Mouse (Mus musculus): ENCODE measurements at regions not wholly inside any gene's neighbourhood (a gene's known extent, or its start where the extent isn't known, plus 50 kb on each side); places are given as distances from the start of the nearest gene placed in this dataset.

- DNase-seq (ENCODE audit: extremely low spot score): no peak
These were observed 196.1 kb upstream of the Ppargc1a start for GRCm38 (mm10) chr5:51763599-51763998.

DNA sequence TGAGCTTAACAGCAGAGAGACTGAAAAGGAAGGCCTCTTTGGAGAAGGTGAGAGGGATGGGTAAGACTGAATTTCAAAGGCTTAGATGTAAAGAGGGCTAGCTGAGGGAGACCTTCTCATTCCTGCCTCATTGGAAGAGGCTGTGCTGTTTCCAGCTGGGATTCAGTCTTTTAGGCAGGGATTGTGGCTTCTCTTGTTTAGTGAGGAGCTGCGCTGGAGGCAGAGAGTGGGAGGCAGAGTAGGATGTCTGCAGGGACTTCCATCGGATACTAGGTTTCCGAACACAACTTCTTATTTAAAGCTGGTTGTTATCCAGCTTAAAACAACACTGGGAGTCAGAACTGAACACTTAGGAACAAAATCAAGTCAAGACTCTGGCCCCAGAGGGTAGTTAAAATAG, 194.8 kb upstream of the Ppargc1a start:
- no peak for DNase-seq (ENCODE audit: extremely low spot score)

DNA sequence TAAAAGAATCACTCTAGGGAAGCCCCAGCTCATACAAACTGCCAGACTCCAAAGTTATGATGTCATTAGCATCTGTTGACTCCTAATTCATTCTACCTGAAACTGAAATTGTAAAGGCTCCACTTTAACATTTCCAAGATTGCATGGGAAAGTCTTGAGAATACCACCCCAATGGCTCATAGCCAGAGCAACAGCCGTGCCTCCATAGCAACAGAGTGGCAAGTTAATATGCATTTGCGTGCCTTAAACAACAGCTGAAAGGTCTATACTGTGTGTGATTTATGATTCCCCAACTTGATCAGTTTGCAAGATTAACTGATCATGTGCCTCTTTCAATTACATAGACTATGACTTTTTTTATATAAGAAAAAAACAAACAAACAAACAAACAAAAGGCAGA, 190.8 kb upstream of the Ppargc1a start:
- no peak for DNase-seq (ENCODE audit: extremely low spot score)

GRCm38 (mm10) chr5:51757864-51758263, 190.3 kb upstream of the Ppargc1a start:
- DNase-seq (ENCODE audit: extremely low spot score): no peak

- DNase-seq (ENCODE audit: extremely low spot score): no peak
These were observed 184.5 kb upstream of the Ppargc1a start for GRCm38 (mm10) chr5:51752024-51752423.

- no peak for DNase-seq (ENCODE audit: extremely low spot score)
These were observed 182.9 kb upstream of the Ppargc1a start for GRCm38 (mm10) chr5:51750456-51750855.

DNA sequence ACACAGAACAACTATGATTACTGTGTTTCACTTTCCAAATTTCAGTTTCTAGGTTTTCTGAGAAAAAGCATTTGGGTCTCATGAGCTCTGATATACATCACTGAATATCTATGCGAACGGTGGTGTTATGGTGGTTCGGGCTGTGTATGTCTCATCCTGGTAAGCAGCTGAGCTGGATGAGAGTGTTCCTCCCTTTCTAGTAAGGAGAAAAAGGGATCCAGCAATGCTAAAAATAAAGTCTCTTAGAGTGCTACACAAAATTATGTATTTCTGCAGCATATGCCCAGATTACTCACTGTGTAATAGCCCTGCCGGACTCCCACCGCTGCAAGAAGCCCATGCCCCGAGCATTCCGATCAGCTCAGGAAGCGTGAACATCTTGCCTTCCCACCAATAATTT, 173.4 kb upstream of the Ppargc1a start:
- DNase-seq (ENCODE audit: extremely low spot score): no peak

GRCm38 (mm10) chr5:51730241-51730640, 162.7 kb upstream of the Ppargc1a start:
- DNase-seq (ENCODE audit: extremely low spot score): no peak

GRCm38 (mm10) chr5:51729771-51730170, 162.2 kb upstream of the Ppargc1a start:
- DNase-seq (ENCODE audit: extremely low spot score): no peak

GRCm38 (mm10) chr5:51726762-51727161, 159.2 kb upstream of the Ppargc1a start:
- no peak for DNase-seq (ENCODE audit: extremely low spot score)

- no peak for DNase-seq (ENCODE audit: extremely low spot score)
These were observed 151.4 kb upstream of the Ppargc1a start for GRCm38 (mm10) chr5:51718911-51719310.

- no peak for DNase-seq (ENCODE audit: extremely low spot score)
These were observed 150.9 kb upstream of the Ppargc1a start for GRCm38 (mm10) chr5:51718451-51718850.

- no peak for DNase-seq (ENCODE audit: extremely low spot score)
These were observed 144.5 kb upstream of the Ppargc1a start for GRCm38 (mm10) chr5:51711860-51712560.

GRCm38 (mm10) chr5:51710664-51711063, 143.1 kb upstream of the Ppargc1a start:
- no peak for DNase-seq (ENCODE audit: extremely low spot score)

GRCm38 (mm10) chr5:51709447-51709991, 142.0 kb upstream of the Ppargc1a start:
- DNase-seq (ENCODE audit: extremely low spot score): no peak

- DNase-seq (ENCODE audit: extremely low spot score): no peak
These were observed 112.4 kb upstream of the Ppargc1a start for GRCm38 (mm10) chr5:51679884-51680283.

DNA sequence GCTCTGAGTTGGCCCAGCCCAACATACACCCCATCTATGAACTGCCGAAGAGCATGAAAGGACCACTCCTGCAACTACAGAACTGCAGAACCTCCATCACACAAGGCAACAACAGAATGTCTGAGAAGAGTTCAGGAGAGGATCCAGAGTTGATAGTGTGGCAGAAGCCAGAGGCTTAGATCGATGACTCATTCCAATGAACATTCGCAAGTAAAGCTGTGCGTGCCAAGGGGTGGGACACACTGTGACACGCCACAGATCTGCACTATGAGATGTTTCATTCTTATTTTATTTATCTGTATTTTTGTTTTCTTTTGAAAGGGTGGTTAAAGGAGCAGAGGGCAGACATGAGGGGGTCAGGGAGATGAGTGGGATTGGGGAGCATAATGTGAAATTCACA, 103.7 kb upstream of the Ppargc1a start:
- DNase-seq (ENCODE audit: extremely low spot score): no peak

GRCm38 (mm10) chr5:51665241-51665640, 97.7 kb upstream of the Ppargc1a start:
- no peak for DNase-seq (ENCODE audit: extremely low spot score)

- no peak for DNase-seq (ENCODE audit: extremely low spot score)
These were observed 90.8 kb upstream of the Ppargc1a start for GRCm38 (mm10) chr5:51658232-51658896.

DNA sequence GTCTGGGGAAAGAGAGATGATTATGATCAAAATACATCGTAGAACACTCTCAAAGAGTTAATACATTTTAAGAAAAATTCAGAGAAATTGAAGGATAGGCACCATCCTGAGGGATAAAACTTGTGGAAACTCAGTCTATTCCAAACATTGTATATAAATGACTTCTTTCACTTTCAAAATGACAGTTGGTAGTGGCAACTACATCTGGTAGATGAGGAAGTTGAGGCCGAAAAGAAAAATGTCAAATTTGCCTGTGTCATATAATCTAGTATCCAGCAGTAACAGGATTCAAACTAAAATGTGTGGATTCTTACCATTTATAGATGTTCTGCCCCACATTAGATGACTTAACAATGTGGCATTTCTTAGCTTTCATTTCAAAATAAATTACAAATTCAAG, 86.0 kb upstream of the Ppargc1a start:
- DNase-seq (ENCODE audit: extremely low spot score): no peak

DNA sequence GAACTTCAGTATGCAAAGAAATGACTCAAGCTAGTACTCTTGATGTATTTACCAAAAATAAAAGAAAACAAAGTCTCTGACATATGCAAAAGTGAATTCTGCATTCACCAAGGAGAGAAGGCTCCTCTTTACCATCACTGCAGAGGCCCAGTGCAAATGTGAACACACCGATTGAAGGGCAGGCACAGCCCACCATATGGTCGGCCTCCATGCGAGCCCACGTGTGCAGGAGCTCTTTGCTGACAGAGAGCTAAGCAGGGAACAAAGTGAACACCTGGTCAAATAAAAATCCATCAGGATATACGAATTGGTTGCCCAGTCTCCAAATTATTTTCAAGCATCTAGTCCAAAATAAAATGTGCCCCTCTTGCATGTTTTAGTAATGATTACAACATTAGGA, 56.9 kb upstream of the Ppargc1a start:
- no peak for DNase-seq (ENCODE audit: extremely low spot score)
